Mouse (Mus musculus) bone marrow macrophage, adult 2 months (primary cell): ENCODE results near the gene Asic3. TPM values are rescaled to one million over a fixed set of nuclear protein-coding genes. Genes with fewer than 3 reads are reported as not detected.

Experiments
- H3K27ac ChIP-seq: 2 replicates; pipeline ENCODE4 v1.5.1; 2012; ENCODE audit warnings: low read depth, low read length; ENCODE audit not compliant: insufficient read depth
- H3K4me1 ChIP-seq: 2 replicates; pipeline ENCODE4 v1.6.1; 2012; ENCODE audit warnings: low read length; ENCODE audit not compliant: control insufficient read depth, insufficient read depth
- H3K4me3 ChIP-seq: 2 replicates; pipeline ENCODE4 v1.5.1; 2012; ENCODE audit warnings: mild to moderate bottlenecking, low read length, moderate library complexity; ENCODE audit not compliant: insufficient read depth
- CTCF ChIP-seq: IDR thresholded peaks from 2 replicates; pipeline ENCODE4 v1.5.1; 2012; ENCODE audit warnings: low read depth, mild to moderate bottlenecking, low read length, moderate library complexity
- POLR2A ChIP-seq: IDR thresholded peaks from 2 replicates; pipeline ENCODE4 v1.6.1; 2012; ENCODE audit warnings: mild to moderate bottlenecking, low read depth, low read length, borderline replicate concordance
- polyA plus RNA-seq: library from polyadenylated mRNA; stranded (reverse); fragments of >200 nt; gene quantifications from 2 replicates; pipeline ENCODE4 v1.2.4, GENCODE M21; 2012; ENCODE audit not compliant: missing spikeins, insufficient read depth, insufficient read length

The Asic3 gene
- polyA plus RNA-seq, 1 experiment: not detected

DNA sequence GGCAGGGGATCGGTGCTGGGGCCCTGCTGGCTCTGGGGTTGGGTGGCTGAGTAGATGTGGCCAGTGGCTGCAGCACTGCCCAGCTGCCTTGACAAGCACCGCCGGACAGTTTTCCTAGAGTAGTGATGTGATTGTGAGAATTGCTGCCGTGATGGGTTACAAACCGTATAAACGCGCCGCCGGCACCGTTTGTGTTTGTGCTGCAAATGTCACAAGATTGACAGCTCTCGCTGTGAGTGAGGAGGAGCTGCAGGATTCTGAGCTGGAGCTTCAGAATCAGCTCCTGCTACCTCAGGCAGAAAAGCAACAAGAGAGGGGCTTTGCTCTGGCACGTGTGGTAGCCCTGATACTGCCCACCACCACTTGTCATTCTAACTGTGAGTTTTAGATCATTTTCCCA, 53.6 kb downstream of the Asic3 start:
- peaks cover 20% of the 10 kb centered on the region for H3K4me1 ChIP-seq
- H3K27ac ChIP-seq: no peak overlapping the region
- TF ChIP-seq POLR2A: no peak
- no peak for TF ChIP-seq CTCF
- H3K4me3 ChIP-seq: no peak overlapping the region

Other genes with a start within 250 kb of the Asic3 start
- 5.5 and 8.4 TPM in 2 replicates for gene Nupl2, start 248.4 kb upstream of the Asic3 start, polyA plus RNA-seq
- gene Kcnh2, start 61.8 kb upstream of the Asic3 start, polyA plus RNA-seq: not detected in 2 replicates
- not detected in 2 replicates for gene Nos3, start 48.6 kb upstream of the Asic3 start, polyA plus RNA-seq
- gene Atg9b, start 21.2 kb upstream of the Asic3 start, polyA plus RNA-seq: 0.39 and 1.1 TPM in 2 replicates
- gene Abcb8, start 19.7 kb upstream of the Asic3 start, polyA plus RNA-seq: 16.8 and 24.1 TPM in 2 replicates
- 55.5 and 59.9 TPM in 2 replicates for gene Cdk5, start 10.1 kb downstream of the Asic3 start, polyA plus RNA-seq
- gene Slc4a2, start 10.4 kb downstream of the Asic3 start, polyA plus RNA-seq: 41.8 and 45.1 TPM in 2 replicates
- 46.3 and 49.0 TPM in 2 replicates for gene Fastk, start 31.9 kb downstream of the Asic3 start, polyA plus RNA-seq
- 7.9 and 12.7 TPM in 2 replicates for gene Tmub1, start 34.5 kb downstream of the Asic3 start, polyA plus RNA-seq
- 75.2 and 77.7 TPM in 2 replicates for gene Agap3, start 38.8 kb downstream of the Asic3 start, polyA plus RNA-seq
- gene Gbx1, start 113.8 kb downstream of the Asic3 start, polyA plus RNA-seq: not detected in 2 replicates
- 0.64 and 1.4 TPM in 2 replicates for gene Asb10, start 127.6 kb downstream of the Asic3 start, polyA plus RNA-seq
- not detected in 2 replicates for gene 4931409K22Rik, start 143.4 kb downstream of the Asic3 start, polyA plus RNA-seq
- gene Abcf2, start 164.1 kb downstream of the Asic3 start, polyA plus RNA-seq: 32.7 and 34.5 TPM in 2 replicates
- 29.9 and 31.5 TPM in 2 replicates for gene Chpf2, start 173.3 kb downstream of the Asic3 start, polyA plus RNA-seq
- not detected in 2 replicates for gene Smarcd3, start 211.0 kb downstream of the Asic3 start, polyA plus RNA-seq